Mouse (Mus musculus) heart, embryonic 14.5 days (tissue): ENCODE results near the gene Bglap. TPM values are rescaled to one million over a fixed set of nuclear protein-coding genes. Genes with fewer than 3 reads are reported as not detected.

Experiments used
- ATAC-seq: fragments of 200-750 bp; cut with Nextera tagmentation; 2 replicates; pipeline ENCODE4 v1.8.0; 2017; ENCODE audit warnings: low read depth, moderate TSS enrichment; ENCODE audit not compliant: insufficient number of reproducible peaks, insufficient read depth, low FRiP score
- H3K27ac ChIP-seq, 2 experiments: fragments of 200-500 bp in 1 of 2; fragments of 300-500 bp in 1 of 2; sonication (generic) in 1 of 2; replicated peaks in 1 of 2; 2 replicates each; pipeline ENCODE4 v1.5.1; 2012 to 2014; ENCODE audit warnings: low read depth in 2 of 2, low read length in 2 of 2, control low read depth in 1 of 2, mild to moderate bottlenecking in 1 of 2, mixed read lengths in 1 of 2; ENCODE audit not compliant: control insufficient read depth in 1 of 2, insufficient read depth in 1 of 2
- H3K27me3 ChIP-seq: fragments of 300-500 bp; sonication (generic); 2 replicates; pipeline ENCODE4 v1.6.1; 2014; ENCODE audit warnings: mild to moderate bottlenecking, low read length, control low read depth; ENCODE audit not compliant: control insufficient read depth, insufficient read depth
- H3K36me3 ChIP-seq: fragments of 300-500 bp; sonication (generic); 2 replicates; pipeline ENCODE4 v1.6.1; 2014; ENCODE audit warnings: mild to moderate bottlenecking, control low read depth, low read length, mixed read lengths; ENCODE audit not compliant: control insufficient read depth, insufficient read depth
- H3K4me1 ChIP-seq, 2 experiments: fragments of 200-500 bp in 1 of 2; fragments of 300-500 bp in 1 of 2; sonication (generic) in 1 of 2; 2 replicates each; pipeline ENCODE4 v1.6.1; 2012 to 2014; ENCODE audit warnings: low read length in 2 of 2, control low read depth in 1 of 2, mixed read lengths in 1 of 2; ENCODE audit not compliant: control insufficient read depth in 2 of 2, insufficient read depth in 2 of 2
- H3K4me2 ChIP-seq: fragments of 300-500 bp; sonication (generic); 2 replicates; pipeline ENCODE4 v1.6.1; 2014; ENCODE audit warnings: mild to moderate bottlenecking, low read length
- H3K4me3 ChIP-seq, 2 experiments: fragments of 200-500 bp in 1 of 2; fragments of 300-500 bp in 1 of 2; sonication (generic) in 1 of 2; 2 replicates each; pipeline ENCODE4 v1.5.1; 2012 to 2014; ENCODE audit warnings: low read length in 2 of 2, mild to moderate bottlenecking in 2 of 2, control low read depth in 1 of 2, low read depth in 1 of 2, moderate library complexity in 1 of 2; ENCODE audit not compliant: control insufficient read depth in 1 of 2, insufficient read depth in 1 of 2
- H3K9ac ChIP-seq: fragments of 300-500 bp; sonication (generic); 2 replicates; pipeline ENCODE4 v1.6.1; 2014; ENCODE audit warnings: mild to moderate bottlenecking, low read length
- H3K9me3 ChIP-seq: fragments of 300-500 bp; sonication (generic); 2 replicates; pipeline ENCODE4 v1.6.1; 2016; ENCODE audit warnings: low read length, control low read depth; ENCODE audit not compliant: control insufficient read depth
- WGBS: fragments of 180-500 bp; shearing (Covaris S2); extraction: QIAGEN DNeasy Blood & Tissue Kit; methylation state at CpG from one replicate; pipeline ENCODE4 v1.1.7; 2014; 5-methylcytosine and 5-hydroxymethylcytosine counted together
- polyA plus RNA-seq: library from polyadenylated mRNA; unstranded; fragments of >200 nt; fragmentation: Nextera tagmentation; extraction: Ambion mirVana; gene quantifications from 2 replicates; pipeline ENCODE4 v1.2.1, GENCODE M21; 2014

The Bglap gene
- polyA plus RNA-seq, 1 experiment from 2014 or later: not detected

DNA sequence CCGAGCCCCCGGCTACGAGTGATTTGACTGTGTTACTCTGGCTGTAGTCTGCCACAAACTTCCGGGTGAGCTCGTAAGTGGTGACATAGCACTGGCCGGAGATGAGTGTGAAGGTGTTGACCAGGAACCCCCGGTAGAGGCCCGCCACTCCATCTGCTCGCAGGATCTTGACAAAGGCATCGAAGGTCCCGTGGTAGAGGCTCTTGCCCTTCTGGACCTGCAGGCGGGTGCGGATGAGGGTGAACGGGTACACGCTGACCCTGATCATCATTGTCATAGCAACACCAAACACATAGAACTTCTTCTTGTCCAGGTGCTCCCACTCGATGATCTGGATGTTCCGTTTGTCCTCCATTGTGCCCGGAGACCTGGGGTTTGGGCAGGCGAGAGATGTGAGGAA, 36.5 kb upstream of the Bglap start:
- Histone ChIP-seq H3K27me3 (no peaks in the 10 kb centered on the region), H3K4me2 (no peak overlapping the region), H3K27ac (no peak overlapping the region), H3K9ac (no peak overlapping the region), H3K4me3 (no peak overlapping the region), H3K36me3 (peaks cover 54% of the 10 kb centered on the region), H3K9me3 (no peaks in the 10 kb centered on the region), H3K4me1 (peaks cover 4 to 11% of the 10 kb centered on the region in 2 experiments)
- 89% methylated on average over 19 of the region's 19 CpGs for WGBS
- no peak for ATAC-seq

DNA sequence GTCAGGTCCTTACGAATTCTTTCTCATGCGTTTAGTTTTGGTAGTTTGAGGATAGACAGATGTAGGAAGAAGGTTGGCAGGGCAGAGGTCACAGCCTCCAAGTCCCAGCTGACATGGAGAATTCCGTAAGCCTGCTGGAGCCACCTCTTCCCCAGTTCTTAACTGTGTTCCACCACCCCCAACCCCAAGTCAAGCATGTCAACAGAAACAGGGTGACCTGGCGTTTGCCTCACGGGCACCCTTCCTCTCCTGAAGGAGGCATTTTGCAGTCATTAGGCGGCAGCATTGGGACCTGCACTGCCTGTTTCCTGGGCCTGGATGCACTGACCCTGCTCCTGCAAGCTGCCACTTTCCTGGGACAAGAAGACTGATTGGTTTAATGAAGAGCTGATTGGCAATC, 33.8 kb upstream of the Bglap start:
- Histone ChIP-seq H3K27me3 (no peaks in the 10 kb centered on the region), H3K9ac (no peak overlapping the region), H3K36me3 (peaks cover 76% of the 10 kb centered on the region), H3K9me3 (no peaks in the 10 kb centered on the region), H3K4me1 (no peaks in the 10 kb centered on the region; a peak in 1 of 4 replicates), H3K4me3 (no peak overlapping the region), H3K27ac (no peak overlapping the region), H3K4me2 (no peak overlapping the region)
- ATAC-seq: no peak
- WGBS: 80% methylated on average over 6 of the region's 6 CpGs

GRCm38 (mm10) chr3:88415668-88416067, 31.4 kb upstream of the Bglap start:
- Histone ChIP-seq H3K9ac (no peak overlapping the region), H3K36me3 (peaks cover 90% of the 10 kb centered on the region), H3K4me2 (no peak overlapping the region), H3K9me3 (no peaks in the 10 kb centered on the region), H3K4me3 (no peak overlapping the region), H3K27me3 (no peaks in the 10 kb centered on the region), H3K4me1 (peaks cover 2% of the 10 kb centered on the region in 2 experiments), H3K27ac (no peak overlapping the region)
- WGBS: 41% methylated on average over 4 of the region's 4 CpGs
- no peak for ATAC-seq

DNA sequence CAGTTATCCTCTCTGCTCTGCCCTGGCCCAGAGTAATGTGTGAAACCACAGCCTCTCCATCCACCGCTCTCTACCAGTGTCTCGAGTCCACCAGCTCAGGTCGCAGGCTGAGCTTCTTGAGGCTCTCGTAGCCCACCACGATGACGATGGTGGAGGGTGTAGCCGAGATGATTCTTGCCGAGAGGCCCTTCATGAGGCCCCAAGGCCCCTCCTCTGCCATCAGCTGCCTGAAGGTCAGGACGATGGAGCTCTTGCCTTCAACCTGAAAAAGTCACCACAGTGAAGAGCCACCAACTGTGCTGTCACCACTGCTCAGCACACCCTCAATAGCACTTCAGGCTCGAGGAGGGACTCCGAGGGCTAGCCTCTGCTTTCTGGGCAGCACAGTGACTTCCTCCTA, 28.4 kb upstream of the Bglap start:
- Histone ChIP-seq H3K9ac (no peak overlapping the region), H3K4me3 (no peak overlapping the region), H3K27me3 (no peaks in the 10 kb centered on the region), H3K9me3 (no peaks in the 10 kb centered on the region), H3K27ac (no peak overlapping the region), H3K36me3 (peaks cover 60% of the 10 kb centered on the region), H3K4me1 (peaks cover 8 to 17% of the 10 kb centered on the region in 2 experiments), H3K4me2 (no peak overlapping the region)
- ATAC-seq: no peak
- 82% methylated on average over 11 of the region's 11 CpGs for WGBS

DNA sequence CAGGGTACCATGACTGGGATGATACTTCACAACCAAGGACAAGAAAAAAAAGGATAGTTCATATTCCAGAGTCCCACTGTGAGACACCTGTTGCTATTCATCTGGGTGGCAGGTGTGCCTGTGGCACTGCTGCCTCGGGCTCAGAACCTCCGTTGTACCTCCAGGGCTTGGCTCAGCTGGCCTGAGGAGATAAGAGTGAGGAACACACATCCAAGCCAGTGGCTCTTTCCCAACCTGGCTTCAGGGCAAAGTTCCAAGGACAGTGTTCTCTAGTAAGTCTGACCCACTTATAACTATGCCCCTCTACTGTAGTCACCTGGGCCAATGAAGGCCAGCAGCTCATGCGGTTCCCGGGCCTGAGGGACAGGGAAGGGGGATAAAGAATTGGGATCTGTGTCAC, 27.4 kb upstream of the Bglap start:
- no peaks in the 10 kb centered on the region for H3K27me3 ChIP-seq
- no peak for ATAC-seq
- peaks cover 52% of the 10 kb centered on the region for H3K36me3 ChIP-seq
- WGBS: 87% methylated on average over 4 of the region's 4 CpGs
- H3K4me1 ChIP-seq: peaks cover 8 to 22% of the 10 kb centered on the region in 2 experiments
- no peak overlapping the region for H3K9ac ChIP-seq
- H3K4me3 ChIP-seq: no peak overlapping the region
- H3K4me2 ChIP-seq: no peak overlapping the region
- no peak overlapping the region for H3K27ac ChIP-seq
- no peaks in the 10 kb centered on the region for H3K9me3 ChIP-seq

DNA sequence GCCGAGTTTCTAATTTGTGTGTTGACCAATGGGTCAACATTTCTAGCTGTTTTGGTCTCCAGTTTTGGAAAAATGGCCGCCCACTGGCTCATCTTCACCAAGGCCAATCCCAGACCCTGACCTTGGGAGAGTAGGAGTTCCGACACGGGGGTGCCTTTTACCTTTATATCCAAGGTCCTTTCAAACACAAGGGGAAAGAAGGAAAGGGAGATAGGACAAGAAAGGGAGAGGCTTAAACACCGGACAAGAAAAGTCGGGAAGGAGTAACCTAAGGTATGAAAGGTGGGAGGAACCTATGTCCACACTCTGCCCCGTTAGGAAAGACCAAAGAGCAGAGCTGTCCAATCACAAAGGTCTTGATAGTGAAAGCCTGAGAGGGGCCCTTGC, 26.4 kb upstream of the Bglap start:
- H3K9me3 ChIP-seq: no peaks in the 10 kb centered on the region
- ATAC-seq: no peak
- peaks cover 42% of the 10 kb centered on the region for H3K36me3 ChIP-seq
- H3K9ac ChIP-seq: peak overlapping the region; percentile 93
- H3K4me1 ChIP-seq: peaks cover 8 to 22% of the 10 kb centered on the region in 2 experiments
- H3K27ac ChIP-seq: peak overlapping the region; percentile 40 to 99
- H3K27me3 ChIP-seq: no peaks in the 10 kb centered on the region
- peak overlapping the region; percentile 83 for H3K4me2 ChIP-seq
- WGBS: 18% methylated on average over 7 of the region's 7 CpGs
- H3K4me3 ChIP-seq: peak overlapping the region; percentile 71 to 80; a peak in 3 of 4 replicates

- ATAC-seq: peak; percentile 89
- H3K4me1 ChIP-seq: peaks cover 8 to 22% of the 10 kb centered on the region in 2 experiments
- H3K9me3 ChIP-seq: no peaks in the 10 kb centered on the region
- H3K9ac ChIP-seq: peak within 1 kb of the TSS; percentile 93
- no peaks in the 10 kb centered on the region for H3K27me3 ChIP-seq
- peak within 1 kb of the TSS; percentile 71 to 80 for H3K4me3 ChIP-seq
- peaks cover 39% of the 10 kb centered on the region for H3K36me3 ChIP-seq
- H3K4me2 ChIP-seq: peak within 1 kb of the TSS; percentile 83
- under 1% methylated on average over 54 of the region's 54 CpGs for WGBS
- H3K27ac ChIP-seq: peak within 1 kb of the TSS; percentile 99
Measured at GRCm38 (mm10) chr3:88409741-88410644, 25.7 kb upstream of the Bglap start, which contains the start of gene Pmf1. Gene Pmf1, minus strand, starts transcription at chr3:88410331.
